Mouse (Mus musculus) cerebellum, adult 2 months (tissue): ENCODE data around the gene Ehmt2. TPM values are rescaled to one million over a fixed set of nuclear protein-coding genes. Genes with fewer than 3 reads are reported as not detected.

Experiments
- DNase-seq, 2 experiments: peaks; one replicate each; pipeline ENCODE4 v3.0.0; 2021
- H3K27ac ChIP-seq: fragments of 200-500 bp; 2 replicates; pipeline ENCODE4 v1.5.1; 2012; ENCODE audit warnings: low read length, control low read depth, inconsistent platforms; ENCODE audit not compliant: insufficient read depth
- H3K27me3 ChIP-seq: fragments of 200-500 bp; 2 replicates; pipeline ENCODE4 v1.6.1; 2012; ENCODE audit warnings: inconsistent platforms, mild to moderate bottlenecking, low read length, moderate library complexity; ENCODE audit not compliant: control insufficient read depth, insufficient read depth
- H3K4me1 ChIP-seq: fragments of 200-500 bp; 2 replicates; pipeline ENCODE4 v1.6.1; 2011; ENCODE audit warnings: low read length; ENCODE audit not compliant: control insufficient read depth, insufficient read depth
- H3K4me3 ChIP-seq: fragments of 200-500 bp; replicated peaks from 2 replicates; pipeline ENCODE3; 2011; ENCODE audit warnings: mild to moderate bottlenecking, low read depth, low read length, control low read depth; ENCODE audit not compliant: insufficient read depth
- CTCF ChIP-seq: fragments of 200-500 bp; IDR thresholded peaks from 2 replicates; pipeline ENCODE4 v1.5.1; 2011; ENCODE audit warnings: low read depth, mild to moderate bottlenecking, control low read depth, low read length, moderate library complexity, borderline replicate concordance; ENCODE audit not compliant: insufficient read depth
- POLR2A ChIP-seq: fragments of 200-500 bp; IDR thresholded peaks from 2 replicates; pipeline ENCODE4 v1.6.1; 2011; ENCODE audit warnings: low read length, control low read depth, borderline replicate concordance; ENCODE audit not compliant: insufficient read depth
- WGBS: fragments of 180-500 bp; shearing (Covaris S2); methylation state at CpG from one replicate; pipeline ENCODE4 v1.1.7; 2018; 5-methylcytosine and 5-hydroxymethylcytosine counted together
- polyA plus RNA-seq: library from polyadenylated mRNA; depleted of rRNA; stranded (reverse); fragments of >200 nt; gene quantifications from 2 replicates; pipeline ENCODE4 v1.2.3, GENCODE M21; 2012; rRNA removed

Gene Ehmt2
- polyA plus RNA-seq = 174 and 182 TPM in 2 replicates

DNA sequence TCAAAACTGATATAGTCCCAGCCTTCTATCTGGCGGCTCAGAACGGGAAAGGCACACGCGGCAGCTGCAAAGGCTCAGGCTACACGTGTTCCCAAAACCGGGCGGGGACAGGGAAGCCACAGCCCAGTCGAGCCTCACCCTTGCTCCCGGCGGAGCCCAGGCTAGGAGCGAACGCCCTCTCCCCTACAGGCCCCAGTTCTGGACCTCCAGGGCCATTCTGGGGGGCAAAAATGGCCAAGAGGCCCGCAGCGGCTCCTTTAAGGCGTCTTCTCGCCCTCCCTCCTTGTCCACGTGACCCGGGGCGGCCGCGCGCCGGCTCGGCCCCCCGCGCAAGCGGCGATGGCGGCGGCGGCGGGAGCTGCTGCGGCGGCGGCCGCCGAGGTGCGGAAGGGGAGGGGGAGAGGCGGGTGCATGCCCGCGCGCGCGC lies at the start of gene Ehmt2, which contains the start of gene C2:
Gene Ehmt2, plus strand, starts transcription at position 310 of the 427 bp plus-strand sequence.
Gene C2, minus strand, starts transcription at position 106 of the 427 bp plus-strand sequence.
- TF ChIP-seq POLR2A (peak; percentile 16; the same call in 1 of the 2 replicates), CTCF (no peak)
- DNase-seq = peak; percentile 85 to 86
- H3K27me3 ChIP-seq = no peaks in the 10 kb centered on the region
- peak within 1 kb of the TSS; percentile 97 for H3K4me3 ChIP-seq
- peaks cover 4% of the 10 kb centered on the region for H3K4me1 ChIP-seq
- WGBS = under 1% methylated on average over 36 of the region's 44 CpGs
- peak within 1 kb of the TSS; percentile 97 for H3K27ac ChIP-seq

GRCm38 (mm10) chr17:34849722-34850516 lies 48.4 kb upstream of the Ehmt2 start, which contains the start of the genes Skiv2l and Nelfe:
Gene Skiv2l (minus strand): TSS chr17:34850210.
Gene Nelfe (plus strand): TSS chr17:34850391.
- Histone ChIP-seq H3K27me3 (no peaks in the 10 kb centered on the region), H3K27ac (peak within 1 kb of the TSS; percentile 35), H3K4me1 (no peaks in the 10 kb centered on the region), H3K4me3 (peak within 1 kb of the TSS; percentile 77)
- TF ChIP-seq POLR2A (peak; percentile 53), CTCF (no peak; the same call in 1 of the 2 replicates)
- DNase-seq = peak; percentile 98
- WGBS = under 1% methylated on average over 58 of the region's 65 CpGs

DNA sequence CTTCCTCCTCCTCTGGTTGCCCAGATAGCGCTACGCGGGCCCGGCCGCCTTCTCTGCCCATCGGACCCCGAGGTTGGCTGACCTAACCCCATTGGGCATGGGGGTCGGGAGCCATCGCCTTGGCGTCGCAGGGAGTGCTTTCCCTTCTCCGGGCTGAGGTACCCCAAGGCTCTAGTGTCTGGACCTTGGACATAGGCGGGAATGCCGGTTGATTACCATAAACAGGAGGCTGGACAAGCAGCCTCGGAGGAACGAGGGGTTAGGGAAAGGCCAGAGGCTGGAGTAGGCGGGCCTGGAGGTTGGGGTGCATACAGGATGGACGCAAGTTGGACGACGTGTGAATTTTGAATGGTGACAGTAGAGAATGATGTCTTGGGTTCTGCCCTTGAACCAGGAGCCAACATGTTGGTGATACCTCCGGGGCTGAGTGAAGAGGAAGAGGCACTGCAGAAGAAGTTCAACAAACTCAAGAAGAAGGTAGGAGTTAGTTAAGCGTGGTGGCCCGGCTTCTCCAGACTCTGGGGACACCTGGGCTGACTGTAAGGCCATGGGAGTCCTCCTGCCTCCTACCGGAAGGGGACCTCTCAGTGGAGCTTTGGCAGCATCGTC lies 47.6 kb upstream of the Ehmt2 start:
- TF ChIP-seq POLR2A (no peak), CTCF (no peak)
- H3K4me3 ChIP-seq = peak overlapping the region; percentile 77
- peak overlapping the region; percentile 35 for H3K27ac ChIP-seq
- no peaks in the 10 kb centered on the region for H3K27me3 ChIP-seq
- WGBS = 1% methylated on average over 25 of the region's 25 CpGs
- no peaks in the 10 kb centered on the region for H3K4me1 ChIP-seq
- no peak for DNase-seq

DNA sequence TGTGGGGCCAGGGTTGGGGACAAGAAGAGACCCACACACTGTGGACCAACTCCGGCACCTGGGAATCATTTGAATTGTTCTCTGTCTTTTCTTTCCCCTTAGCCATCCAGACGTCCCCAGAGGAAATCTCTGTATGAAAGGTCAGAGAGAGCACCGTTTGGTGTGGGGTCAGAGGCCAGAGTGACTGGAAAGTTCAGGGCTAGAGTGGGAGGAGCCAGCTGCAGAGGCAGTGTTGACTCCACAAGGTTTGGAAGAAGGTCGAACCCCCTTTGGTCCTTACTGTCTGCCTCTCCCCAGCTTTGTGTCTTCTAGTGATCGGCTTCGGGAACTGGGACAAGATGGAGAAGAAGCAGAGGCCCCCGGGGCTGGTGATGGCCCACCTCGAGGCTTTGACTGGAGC lies 44.8 kb upstream of the Ehmt2 start:
- H3K27ac ChIP-seq = no peak overlapping the region
- H3K4me3 ChIP-seq = no peak overlapping the region
- no peak for TF ChIP-seq CTCF
- TF ChIP-seq POLR2A = no peak
- H3K27me3 ChIP-seq = no peaks in the 10 kb centered on the region
- H3K4me1 ChIP-seq = no peaks in the 10 kb centered on the region
- 80% methylated on average over 8 of the region's 8 CpGs for WGBS
- DNase-seq = no peak

GRCm38 (mm10) chr17:34854761-34855160 lies 43.5 kb upstream of the Ehmt2 start:
- no peak for TF ChIP-seq POLR2A
- no peak for TF ChIP-seq CTCF
- no peak overlapping the region for H3K4me3 ChIP-seq
- no peaks in the 10 kb centered on the region for H3K4me1 ChIP-seq
- WGBS = 79% methylated on average over 3 of the region's 3 CpGs
- H3K27me3 ChIP-seq = no peaks in the 10 kb centered on the region
- no peak overlapping the region for H3K27ac ChIP-seq
- no peak for DNase-seq

DNA sequence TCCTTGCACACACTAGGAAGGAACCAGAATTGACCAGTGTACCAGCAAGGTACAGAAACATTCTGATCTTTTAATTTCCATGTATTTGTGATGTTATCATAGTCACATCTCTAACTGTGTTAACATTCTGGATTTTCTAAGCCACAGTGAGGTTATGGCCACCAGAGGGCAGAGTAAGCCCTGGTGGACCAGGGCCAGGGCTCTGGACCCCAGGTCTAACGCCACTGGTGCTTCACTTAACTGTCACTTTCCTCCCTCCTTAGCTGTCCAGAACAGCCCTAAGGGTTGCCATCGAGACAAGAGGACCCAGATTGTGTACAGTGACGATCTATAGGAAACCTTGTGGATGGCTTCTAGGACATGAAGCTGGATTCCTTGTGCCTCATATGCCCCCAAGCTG lies 42.4 kb upstream of the Ehmt2 start:
- DNase-seq = peak in 1 of 2 experiments; percentile 40
- Histone ChIP-seq H3K4me1 (no peaks in the 10 kb centered on the region), H3K27me3 (no peaks in the 10 kb centered on the region), H3K27ac (no peak overlapping the region), H3K4me3 (no peak overlapping the region)
- 12% methylated on average over 3 of the region's 3 CpGs for WGBS
- TF ChIP-seq CTCF (peak; percentile 74), POLR2A (no peak)

- Histone ChIP-seq H3K27me3 (no peaks in the 10 kb centered on the region), H3K4me1 (no peaks in the 10 kb centered on the region), H3K4me3 (no peak overlapping the region), H3K27ac (no peak overlapping the region)
- no peak for DNase-seq
- 80% methylated on average over 4 of the region's 4 CpGs for WGBS
- TF ChIP-seq POLR2A (no peak), CTCF (no peak)
Measured at GRCm38 (mm10) chr17:34858670-34859069, 39.6 kb upstream of the Ehmt2 start.
